Mouse (Mus musculus) kidney, adult 9 months (tissue): ENCODE results near the gene Atp9a.

Experiments used
- DNase-seq: peaks from one replicate; pipeline ENCODE4 v3.0.0; 2022

The Atp9a gene

GRCm38 (mm10) chr2:168737878-168738277, 4.3 kb downstream of the Atp9a start:
- peak; percentile 83 for DNase-seq

GRCm38 (mm10) chr2:168734023-168734422, 8.2 kb downstream of the Atp9a start:
- DNase-seq = peak; percentile 79

- DNase-seq = peak; percentile 32
Measured at GRCm38 (mm10) chr2:168731258-168731657, 11.0 kb downstream of the Atp9a start.

GRCm38 (mm10) chr2:168729736-168730135, 12.5 kb downstream of the Atp9a start:
- DNase-seq = no peak

GRCm38 (mm10) chr2:168728045-168728444, 14.2 kb downstream of the Atp9a start:
- no peak for DNase-seq

- peak; percentile 80 for DNase-seq
Measured at GRCm38 (mm10) chr2:168726007-168726406, 16.2 kb downstream of the Atp9a start.

- peak; percentile 96 for DNase-seq
Measured at GRCm38 (mm10) chr2:168721313-168721712, 20.9 kb downstream of the Atp9a start.

GRCm38 (mm10) chr2:168719742-168720141, 22.5 kb downstream of the Atp9a start:
- no peak for DNase-seq

GRCm38 (mm10) chr2:168718735-168719134, 23.5 kb downstream of the Atp9a start:
- no peak for DNase-seq

GRCm38 (mm10) chr2:168718267-168718666, 23.9 kb downstream of the Atp9a start:
- no peak for DNase-seq

GRCm38 (mm10) chr2:168712199-168713176, 29.7 kb downstream of the Atp9a start:
- no peak for DNase-seq

- no peak for DNase-seq
Measured at GRCm38 (mm10) chr2:168710979-168711378, 31.2 kb downstream of the Atp9a start.

- no peak for DNase-seq
Measured at GRCm38 (mm10) chr2:168707766-168708165, 34.4 kb downstream of the Atp9a start.

- DNase-seq = no peak
Measured at GRCm38 (mm10) chr2:168702266-168702665, 39.9 kb downstream of the Atp9a start.

GRCm38 (mm10) chr2:168695027-168695403, 47.2 kb downstream of the Atp9a start:
- DNase-seq = no peak

GRCm38 (mm10) chr2:168694379-168695026, 47.7 kb downstream of the Atp9a start:
- DNase-seq = no peak

- DNase-seq = peak; percentile 62
Measured at GRCm38 (mm10) chr2:168691774-168692173, 50.4 kb downstream of the Atp9a start.

- no peak for DNase-seq
Measured at GRCm38 (mm10) chr2:168687326-168687725, 54.9 kb downstream of the Atp9a start.

- DNase-seq = no peak
Measured at GRCm38 (mm10) chr2:168685909-168686308, 56.3 kb downstream of the Atp9a start.

- no peak for DNase-seq
Measured at GRCm38 (mm10) chr2:168684695-168685094, 57.5 kb downstream of the Atp9a start.

- DNase-seq = no peak
Measured at GRCm38 (mm10) chr2:168683520-168684150, 58.6 kb downstream of the Atp9a start.

GRCm38 (mm10) chr2:168682721-168683120, 59.5 kb downstream of the Atp9a start:
- DNase-seq = no peak

- DNase-seq = no peak
Measured at GRCm38 (mm10) chr2:168681531-168681930, 60.7 kb downstream of the Atp9a start.
